Mouse (Mus musculus) heart, postnatal 0 days (tissue): ENCODE results near the gene Dbil5. TPM values are rescaled to one million over a fixed set of nuclear protein-coding genes. Genes with fewer than 3 reads are reported as not detected.
A peak's percentile ranks its signal among the peaks of the same experiment; 100 is the strongest.

Experiments
- ATAC-seq: fragments of 200-750 bp; cut with Nextera tagmentation; 2 replicates; pipeline ENCODE4 v1.8.0; 2017; ENCODE audit warnings: low read depth, moderate number of reproducible peaks, moderate library complexity; ENCODE audit not compliant: insufficient read depth
- DNase-seq: peaks from one replicate; pipeline ENCODE4 v3.0.0-alpha.2; 2016; ENCODE audit warnings: low spot score
- H3K27ac ChIP-seq: fragments of 300-500 bp; sonication (generic); 2 replicates; pipeline ENCODE4 v1.5.1; 2014; ENCODE audit warnings: low read depth, mild to moderate bottlenecking
- H3K27me3 ChIP-seq: fragments of 300-500 bp; sonication (generic); 2 replicates; pipeline ENCODE4 v1.6.1; 2014; ENCODE audit warnings: low read length, mixed read lengths; ENCODE audit not compliant: control insufficient read depth, insufficient read depth
- H3K36me3 ChIP-seq: fragments of 300-500 bp; sonication (generic); replicated peaks from 2 replicates; pipeline ENCODE4 v1.6.1; 2014; ENCODE audit warnings: low read length, mixed read lengths; ENCODE audit not compliant: control insufficient read depth, insufficient read depth
- H3K4me1 ChIP-seq: fragments of 300-500 bp; sonication (generic); 2 replicates; pipeline ENCODE4 v1.6.1; 2014; ENCODE audit warnings: antibody characterized with exemption; ENCODE audit not compliant: control insufficient read depth, insufficient read depth
- H3K4me2 ChIP-seq: fragments of 300-500 bp; sonication (generic); 2 replicates; pipeline ENCODE4 v1.6.1; 2014; ENCODE audit warnings: low read depth, mild to moderate bottlenecking, low read length, moderate library complexity
- H3K4me3 ChIP-seq: fragments of 300-500 bp; sonication (generic); 2 replicates; pipeline ENCODE4 v1.5.1; 2014; ENCODE audit warnings: low read depth, low read length
- H3K9ac ChIP-seq: fragments of 300-500 bp; sonication (generic); replicated peaks from 2 replicates; pipeline ENCODE4 v1.6.1; 2014; ENCODE audit warnings: low read depth, low read length, mixed read lengths
- H3K9me3 ChIP-seq: fragments of 300-500 bp; sonication (generic); replicated peaks from 2 replicates; pipeline ENCODE4 v1.6.1; 2016; ENCODE audit warnings: low read length; ENCODE audit not compliant: control insufficient read depth
- CTCF ChIP-seq: IDR thresholded peaks from 2 replicates; pipeline ENCODE4 v1.5.1; 2016; ENCODE audit warnings: antibody characterized with exemption, control low read depth, low read depth
- EP300 ChIP-seq: IDR thresholded peaks from 2 replicates; pipeline ENCODE4 v1.6.1; 2016; ENCODE audit warnings: antibody characterized with exemption, low read depth
- WGBS: fragments of 180-500 bp; shearing (Covaris S2); extraction: QIAGEN DNeasy Blood & Tissue Kit; methylation state at CpG from one replicate; pipeline ENCODE4 v1.1.7; 2014; 5-methylcytosine and 5-hydroxymethylcytosine counted together
- polyA plus RNA-seq: library from polyadenylated mRNA; unstranded; fragments of >200 nt; fragmentation: Nextera tagmentation; extraction: Ambion mirVana; gene quantifications from 2 replicates; pipeline ENCODE4 v1.2.1, GENCODE M21; 2015
- total RNA-seq: library from RNA; depleted of rRNA; stranded (reverse); fragments of >200 nt; gene quantifications from 2 replicates; pipeline ENCODE4 v1.2.3, GENCODE M21; 2014; ENCODE audit warnings: low replicate concordance; rRNA removed

Gene Dbil5
- total RNA-seq = not detected in 2 replicates
- 1.2 and 1.6 TPM in 2 replicates for polyA plus RNA-seq

DNA sequence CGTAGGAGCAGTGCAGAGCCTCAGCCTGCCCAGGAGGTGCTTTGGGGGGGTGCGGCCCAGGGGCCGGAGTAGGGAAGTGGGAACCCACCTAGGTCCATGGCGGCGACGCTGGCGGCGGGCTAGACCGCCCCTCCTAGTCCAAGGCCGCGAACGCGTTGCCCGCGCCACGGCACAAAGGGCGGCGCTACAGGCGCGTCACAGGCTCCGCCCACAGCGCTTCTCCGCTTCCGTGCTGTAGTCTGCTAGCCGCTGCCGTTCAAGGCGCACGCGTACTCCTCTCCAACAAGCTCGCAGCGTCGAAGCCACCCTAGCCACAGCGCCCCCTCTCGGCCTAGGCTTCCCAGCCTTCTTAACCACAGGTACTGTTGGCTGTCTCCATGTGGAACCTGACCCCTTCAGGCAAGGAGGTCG, at the start of gene Dbil5, which contains the start of gene Gemin4:
Dbil5 (plus strand) TSS at position 219 of the 411 bp plus-strand sequence.
Gemin4 (minus strand) TSS at position 275 of the 411 bp plus-strand sequence.
- peaks cover 38% of the 10 kb centered on the region for H3K36me3 ChIP-seq
- no peaks in the 10 kb centered on the region for H3K27me3 ChIP-seq
- no peak for TF ChIP-seq EP300
- peak; percentile 98 for TF ChIP-seq CTCF
- no peaks in the 10 kb centered on the region for H3K9me3 ChIP-seq
- ATAC-seq (peak; percentile 99), DNase-seq (peak; percentile 96)
- peak within 1 kb of the TSS; percentile 67 for H3K9ac ChIP-seq
- 0 out of 2 replicates have a peak, but pooled peaks cover 5% of the 10 kb centered on the region for H3K4me1 ChIP-seq
- H3K4me2 ChIP-seq = peak within 1 kb of the TSS; percentile 68
- WGBS = under 1% methylated on average over 35 of the region's 35 CpGs
- H3K4me3 ChIP-seq = peak within 1 kb of the TSS; percentile 61
- H3K27ac ChIP-seq = peak within 1 kb of the TSS; percentile 60

DNA sequence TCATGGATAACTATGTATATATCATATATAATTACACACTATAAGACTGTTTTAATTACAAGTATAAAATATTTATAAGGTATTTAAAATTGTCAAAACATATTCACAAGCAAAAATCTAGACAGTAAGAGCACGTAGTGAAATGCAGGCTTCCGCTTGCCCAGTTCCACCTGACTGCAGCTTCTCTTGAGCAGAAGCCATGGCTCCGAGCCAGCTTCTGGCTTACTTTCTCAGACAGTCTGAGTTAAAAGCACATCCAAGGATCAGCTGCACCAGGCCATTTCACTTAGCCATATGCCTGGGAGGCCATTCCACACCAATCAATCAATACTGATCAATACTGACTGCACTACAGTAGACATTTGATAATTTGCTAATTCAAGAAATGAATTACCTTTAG, 48.4 kb upstream of the Dbil5 start:
- no peak overlapping the region for H3K4me3 ChIP-seq
- no peak for ATAC-seq
- H3K9me3 ChIP-seq = no peaks in the 10 kb centered on the region
- no peak overlapping the region for H3K9ac ChIP-seq
- H3K27ac ChIP-seq = no peak overlapping the region
- DNase-seq = no peak
- peaks cover 23% of the 10 kb centered on the region for H3K36me3 ChIP-seq
- 0 out of 2 replicates have a peak, but pooled peaks cover 3% of the 10 kb centered on the region for H3K4me1 ChIP-seq
- 68% methylated on average over 3 of the region's 3 CpGs for WGBS
- H3K4me2 ChIP-seq = no peak overlapping the region
- no peaks in the 10 kb centered on the region for H3K27me3 ChIP-seq
- TF ChIP-seq CTCF = no peak
- no peak for TF ChIP-seq EP300

DNA sequence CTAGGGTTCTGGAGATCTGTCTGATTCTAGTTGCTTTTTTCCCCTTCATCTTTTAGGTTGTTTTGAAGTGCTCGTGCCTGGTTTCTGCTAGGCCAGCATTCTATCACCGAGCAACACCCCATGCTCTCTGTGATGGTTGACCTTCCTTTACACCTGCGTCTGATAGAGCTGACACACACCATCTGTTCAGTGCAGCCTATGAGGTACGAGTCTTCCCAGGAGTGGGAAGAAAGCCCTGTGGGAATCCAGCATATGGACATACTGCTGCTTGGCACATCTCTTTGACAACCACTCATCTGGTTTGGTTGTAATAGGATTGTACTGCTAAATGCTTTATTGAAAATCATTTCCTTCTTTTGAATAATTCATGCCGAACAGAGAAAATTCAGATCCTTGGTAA, 47.2 kb upstream of the Dbil5 start:
- H3K36me3 ChIP-seq = peaks cover 24% of the 10 kb centered on the region
- no peak overlapping the region for H3K9ac ChIP-seq
- DNase-seq (no peak), ATAC-seq (no peak)
- H3K4me3 ChIP-seq = no peak overlapping the region
- 67% methylated on average over 5 of the region's 5 CpGs for WGBS
- no peaks in the 10 kb centered on the region for H3K9me3 ChIP-seq
- no peak overlapping the region for H3K4me2 ChIP-seq
- no peak for TF ChIP-seq EP300
- no peak for TF ChIP-seq CTCF
- H3K27me3 ChIP-seq = no peaks in the 10 kb centered on the region
- H3K27ac ChIP-seq = no peak overlapping the region
- 0 out of 2 replicates have a peak, but pooled peaks cover 3% of the 10 kb centered on the region for H3K4me1 ChIP-seq

DNA sequence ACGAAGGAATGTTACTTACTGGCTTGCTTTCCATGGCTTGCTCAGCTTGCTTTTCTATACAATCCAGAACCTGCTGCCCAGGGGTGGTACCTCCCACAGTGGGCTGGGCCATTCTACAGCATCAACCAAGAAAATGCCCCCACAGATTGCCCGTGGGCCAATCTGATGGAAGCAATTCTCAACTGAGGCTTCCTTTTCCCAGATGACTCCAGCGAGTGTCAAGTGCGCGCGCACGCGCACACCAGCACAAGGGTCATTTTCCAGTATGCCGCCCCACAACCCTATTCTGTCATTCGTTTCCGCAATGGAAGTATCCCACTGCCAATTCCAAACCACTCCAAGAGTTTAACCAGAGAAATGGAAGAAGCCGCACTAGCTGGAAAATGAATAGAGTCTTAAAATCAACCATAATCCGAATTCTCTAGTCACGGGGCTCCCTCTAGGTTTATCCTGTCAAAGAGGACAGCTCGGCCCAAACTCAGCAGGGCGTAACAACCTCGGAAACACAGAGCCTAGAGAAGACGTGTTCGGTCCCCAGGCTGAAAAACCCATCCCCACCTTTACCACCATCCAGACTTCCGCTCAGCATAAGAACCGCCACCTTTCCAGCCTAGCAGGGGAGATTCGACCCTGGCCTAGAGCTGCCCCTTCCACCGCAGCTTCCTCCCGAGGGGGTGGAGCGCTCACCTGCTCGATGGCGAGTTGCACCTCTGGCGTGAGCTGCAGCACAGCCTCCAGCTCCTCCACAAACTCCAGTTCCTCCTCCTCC, 38.5 kb upstream of the Dbil5 start:
- peak; percentile 16 for DNase-seq
- Histone ChIP-seq H3K9ac (peak overlapping the region; percentile 67), H3K4me3 (peak overlapping the region; percentile 75), H3K36me3 (peaks cover 5% of the 10 kb centered on the region; the same call in 1 of the 2 replicates), H3K27ac (peak overlapping the region; percentile 54), H3K27me3 (no peaks in the 10 kb centered on the region), H3K4me1 (peaks cover 15% of the 10 kb centered on the region), H3K9me3 (no peaks in the 10 kb centered on the region), H3K4me2 (peak overlapping the region; percentile 89)
- peak; percentile 66 for ATAC-seq
- TF ChIP-seq EP300 (no peak), CTCF (no peak)
- WGBS = 1% methylated on average over 28 of the region's 28 CpGs

DNA sequence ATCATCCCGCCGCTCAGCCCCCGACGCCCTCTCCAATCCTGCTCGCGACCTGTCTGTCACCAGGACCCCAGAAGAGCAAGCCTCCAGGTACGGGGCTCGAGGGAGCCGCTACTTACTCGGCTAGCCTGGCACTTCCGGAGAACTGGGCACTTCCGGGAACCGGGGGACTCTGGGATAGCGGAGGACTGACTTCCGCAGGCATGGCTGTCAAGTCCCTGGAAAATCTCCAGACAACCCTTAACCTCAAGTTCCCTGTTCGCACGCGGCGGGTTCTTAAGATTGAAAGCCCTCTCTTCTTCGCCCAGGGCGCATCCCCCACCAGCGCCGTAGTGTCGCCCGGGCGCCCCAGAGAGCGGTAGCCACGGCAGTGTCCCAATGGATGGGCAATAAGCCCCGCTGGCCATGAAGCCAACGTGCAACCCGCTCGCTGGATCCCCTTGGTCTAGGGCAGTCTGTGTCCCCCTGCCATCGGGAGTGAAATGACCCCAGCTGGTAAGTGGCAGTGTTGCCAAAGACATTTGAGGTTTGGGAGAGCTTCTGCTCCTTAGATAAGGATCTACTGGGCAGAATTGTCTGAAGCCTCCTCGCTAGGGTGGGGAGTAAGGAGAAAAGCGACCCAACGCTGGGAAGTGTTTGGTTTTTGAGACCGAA, 37.8 kb upstream of the Dbil5 start, which contains the start of the genes Vps53 and Fam57a:
Vps53 (minus strand) TSS at position 153 of the 651 bp plus-strand sequence.
Fam57a (plus strand) TSS at position 177 of the 651 bp plus-strand sequence.
- peak within 1 kb of the TSS; percentile 75 for H3K4me3 ChIP-seq
- under 1% methylated on average over 37 of the region's 37 CpGs for WGBS
- DNase-seq (peak; percentile 88), ATAC-seq (peak; percentile 90)
- no peaks in the 10 kb centered on the region for H3K27me3 ChIP-seq
- H3K36me3 ChIP-seq = no peaks in the 10 kb centered on the region
- TF ChIP-seq EP300 (no peak), CTCF (no peak)
- peak within 1 kb of the TSS; percentile 89 for H3K4me2 ChIP-seq
- H3K27ac ChIP-seq = peak within 1 kb of the TSS; percentile 54
- no peaks in the 10 kb centered on the region for H3K9me3 ChIP-seq
- peaks cover 15% of the 10 kb centered on the region for H3K4me1 ChIP-seq
- peak within 1 kb of the TSS; percentile 67 for H3K9ac ChIP-seq
